8 mouse cellular contexts compared by ENCODE assay signal in genomic region chr12:102757689-102758402, GRCm38 (mm10). TPM values are rescaled to one million over a fixed set of nuclear protein-coding genes. Genes with fewer than 3 reads are reported as not detected.
A peak's percentile ranks its signal among the peaks of the same experiment; 100 is the strongest.
DNase-seq lines count a peak whose midpoint lies in the region; ATAC-seq and TF ChIP-seq lines count a peak whose summit lies in the region.

Gm28051 (minus strand) TSS chr12:102757765.
Gon7 (minus strand) TSS chr12:102757803.
Ubr7 (plus strand) TSS chr12:102757967.

- no peaks in the 10 kb centered on the region for H3K27me3 ChIP-seq in megakaryocyte, embryonic 14.5 days (replicated peaks)

- H3K4me1 ChIP-seq in cortical plate, adult 2 months (ENCODE audit: control insufficient read depth, insufficient read depth, low read length): no peaks in the 10 kb centered on the region; the same call in 1 of the 2 replicates
- H3K4me1 ChIP-seq in megakaryocyte, embryonic 14.5 days: peaks cover 42% of the 10 kb centered on the region

- TF ChIP-seq POLR2A in cortical plate, adult 2 months (IDR thresholded peaks at IDR 0.05; ENCODE audit: extremely low read depth, insufficient read depth, low read length): no peak; the same call in 1 of the 2 replicates

- H3K4me3 ChIP-seq in cortical plate, adult 2 months (ENCODE audit: insufficient read depth, low read length): peak within 1 kb of the TSS; percentile 91
- H3K4me3 ChIP-seq in megakaryocyte, embryonic 14.5 days (replicated peaks): peak within 1 kb of the TSS; percentile 100

- peak; percentile 93 for DNase-seq in gastrocnemius, adult 8-10 months (ENCODE audit: low spot score in 2 of 2)
- peak; percentile 85 for DNase-seq in hindlimb bud, embryonic 11.5 days (ENCODE audit: extremely low spot score, low read depth, low spot score)
- DNase-seq in left cerebral cortex, adult 8-10 months (ENCODE audit: low spot score in 2 of 2): peak; percentile 91 to 96
- peak; percentile 98 for DNase-seq in right cerebral cortex, postnatal 10 days (ENCODE audit: low spot score in 2 of 2)
- peak; percentile 91 for DNase-seq in urinary bladder, postnatal 25 days (ENCODE audit: low spot score)

- ATAC-seq in activated CD4-positive, CD25-positive, alpha-beta regulatory T cell, adult 4 months: peak; percentile 91

- TF ChIP-seq CTCF in cortical plate, adult 2 months (IDR thresholded peaks at IDR 0.05; ENCODE audit: extremely low read depth, insufficient read depth, low read length): no peak

- H3K9me3 ChIP-seq in megakaryocyte, embryonic 14.5 days: no peaks in the 10 kb centered on the region

- H3K36me3 ChIP-seq in megakaryocyte, embryonic 14.5 days (replicated peaks; ENCODE audit: low read length): peaks cover 42% of the 10 kb centered on the region

- peak within 1 kb of the TSS; percentile 53 for H3K27ac ChIP-seq in cortical plate, adult 2 months (ENCODE audit: insufficient read depth, low read length)

RNA-seq across cellular contexts. Expression of gene Gm28051, which starts in this region (rescaled TPM):
- polyA plus RNA-seq in activated CD4-positive, CD25-positive, alpha-beta regulatory T cell, adult 4 months (2017; shearing (Covaris generic)): not detected
- not detected in 2 replicates for polyA plus RNA-seq in cortical plate, adult 2 months (2012; rRNA removed)
- not detected for total RNA-seq in gastrocnemius, adult 8-10 months (2022)
- not detected for total RNA-seq in left cerebral cortex, adult 8-10 months (2022)
- polyA plus RNA-seq in megakaryocyte, embryonic 14.5 days (2012; ENCODE audit: insufficient read depth, low replicate concordance): not detected in 2 replicates

RNA-seq across cellular contexts. Expression of gene Gon7, which starts in this region (rescaled TPM):
- polyA plus RNA-seq in activated CD4-positive, CD25-positive, alpha-beta regulatory T cell, adult 4 months (2017; shearing (Covaris generic)): 10 to 100 TPM; 28.3 to 29.3 TPM
- polyA plus RNA-seq in cortical plate, adult 2 months (2012; rRNA removed): 10.8 and 11.2 TPM in 2 replicates
- total RNA-seq in gastrocnemius, adult 8-10 months (2022): 10 to 100 TPM; 10.3 to 12.0 (median 10.9) TPM
- 10 to 100 TPM; 12.7 to 15.0 (median 13.4) TPM for total RNA-seq in left cerebral cortex, adult 8-10 months (2022)
- 10.4 TPM in 1 of 2 replicates, not detected in the other for polyA plus RNA-seq in megakaryocyte, embryonic 14.5 days (2012; ENCODE audit: insufficient read depth, low replicate concordance)

RNA-seq across cellular contexts. Expression of gene Ubr7, which starts in this region (rescaled TPM):
- polyA plus RNA-seq in activated CD4-positive, CD25-positive, alpha-beta regulatory T cell, adult 4 months (2017; shearing (Covaris generic)): 10 to 100 TPM; 23.8 to 24.3 TPM
- polyA plus RNA-seq in cortical plate, adult 2 months (2012; rRNA removed): 31.7 and 33.6 TPM in 2 replicates
- 10 to 100 TPM; 16.0 to 16.9 (median 16.3) TPM for total RNA-seq in gastrocnemius, adult 8-10 months (2022)
- total RNA-seq in left cerebral cortex, adult 8-10 months (2022): 10 to 100 TPM; 30.1 to 31.7 (median 31.3) TPM
- polyA plus RNA-seq in megakaryocyte, embryonic 14.5 days (2012; ENCODE audit: insufficient read depth, low replicate concordance): 4.4 and 11.3 TPM in 2 replicates

Comparison
In these comparisons a context has a peak if more than half of its experiments do, and no peak if none do; other contexts are left out.
1. Peak in every context shown above with its lines: DNase-seq, ATAC-seq, H3K4me3 ChIP-seq and H3K27ac ChIP-seq.